Mouse (Mus musculus): ENCODE data around the gene 4930568D16Rik. TPM values are rescaled to one million over a fixed set of nuclear protein-coding genes. Genes with fewer than 3 reads are reported as not detected.

4930568D16Rik gene
- total RNA-seq, 2 experiments from 2014 or later, result not detected

DNA sequence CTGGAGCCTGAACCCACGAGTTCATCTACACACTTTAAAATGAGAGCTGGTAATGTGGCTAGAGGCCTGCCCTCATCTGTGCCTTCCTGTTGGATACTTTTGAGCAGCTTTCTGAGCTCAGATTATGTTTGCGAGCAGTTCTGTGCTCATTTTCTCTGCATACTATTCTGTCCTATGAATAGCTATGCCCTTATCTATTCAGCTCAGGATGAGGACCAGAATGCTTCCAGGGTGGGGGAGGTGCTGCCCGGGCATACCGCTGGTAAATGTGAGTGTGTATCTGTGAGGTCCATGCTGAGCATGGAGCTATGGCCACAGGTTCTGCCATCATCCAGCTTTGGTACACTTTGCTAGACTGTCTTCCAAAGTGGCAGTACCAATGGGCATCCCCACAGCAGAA lies 49.9 kb downstream of the 4930568D16Rik start:
- DNase-seq (ENCODE audit: low spot score in 2 of 2), result no peak

DNA sequence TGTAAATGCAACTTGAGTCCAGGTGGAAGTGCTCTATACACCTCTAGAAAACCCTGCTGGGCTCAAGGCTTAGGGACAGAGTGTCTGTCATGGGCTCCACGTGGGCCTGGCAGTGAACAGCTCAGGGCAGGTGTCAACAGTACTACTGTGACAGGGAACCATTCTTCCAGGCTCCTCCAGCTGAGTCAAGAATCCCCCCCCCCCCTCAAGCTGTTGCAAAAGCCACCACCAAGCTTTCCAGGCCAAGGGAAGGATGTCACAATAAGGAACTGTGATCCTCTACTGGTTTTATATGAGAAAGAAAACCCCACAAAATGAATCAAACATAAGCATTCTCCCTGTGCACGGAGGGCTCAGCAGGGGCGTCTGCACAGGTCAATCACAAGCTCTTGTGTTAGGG lies 53.2 kb downstream of the 4930568D16Rik start:
- intact Hi-C loops (cut with DNase I), result no loop called here

More for the DNA sequence above, 49.9 kb downstream of the 4930568D16Rik start:
- intact Hi-C loops (cut with DNase I), result no loop called here

DNA sequence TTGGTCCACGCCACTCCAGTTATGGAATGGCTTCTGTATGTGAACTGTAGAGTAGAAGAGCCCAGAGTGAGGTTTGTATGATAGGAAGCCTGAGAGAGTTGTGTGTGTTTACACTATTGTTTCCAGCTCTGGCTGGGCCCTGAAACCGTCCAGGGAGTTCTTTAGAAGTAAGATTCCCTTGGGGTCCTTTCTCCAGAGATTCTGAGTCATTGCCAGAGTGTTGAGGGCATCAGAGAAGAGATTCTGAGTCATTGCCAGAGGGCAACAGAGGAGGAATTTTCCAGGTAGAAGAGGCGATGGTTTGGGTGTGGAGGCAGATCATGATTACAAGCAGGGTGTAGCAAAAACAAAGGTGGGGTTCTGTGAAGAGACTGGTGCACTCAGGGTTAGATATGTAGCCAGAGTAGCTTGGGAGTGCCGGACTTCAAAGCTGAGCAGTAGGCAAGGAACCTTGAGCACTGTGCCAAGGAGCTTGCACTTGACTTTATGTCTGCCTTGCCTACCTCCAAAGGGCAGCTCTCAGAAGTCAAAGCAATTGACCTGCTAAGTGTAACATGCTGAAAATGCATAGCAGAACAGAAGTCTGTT lies 57.5 kb downstream of the 4930568D16Rik start:
- DNase-seq (ENCODE audit: low spot score in 2 of 2), result no peak
- intact Hi-C loops (cut with DNase I), result no loop called here

More for the DNA sequence above, 53.2 kb downstream of the 4930568D16Rik start:
- DNase-seq (ENCODE audit: low spot score in 2 of 2), result no peak

DNA sequence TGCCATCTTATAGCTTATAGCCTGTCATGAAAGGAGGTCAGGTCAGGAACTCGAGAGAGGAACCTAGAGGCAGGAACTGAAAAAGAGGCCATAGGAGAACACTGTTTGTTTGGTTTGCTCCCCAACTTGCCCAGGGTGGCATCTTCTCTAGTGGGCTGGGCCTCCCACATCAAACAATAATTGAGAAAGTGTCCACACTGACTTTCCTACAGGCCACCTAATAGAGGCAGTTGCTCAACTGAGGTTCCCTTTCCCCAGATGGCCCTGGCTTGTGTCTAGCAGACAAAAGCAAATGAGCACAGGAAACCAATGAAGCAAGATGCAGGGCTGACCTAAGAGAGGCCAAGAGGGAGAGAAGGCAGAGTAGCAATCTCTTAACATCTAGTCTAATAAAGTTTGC lies 59.4 kb downstream of the 4930568D16Rik start:
- intact Hi-C loops (cut with DNase I), result no loop called here
- DNase-seq (ENCODE audit: low spot score in 2 of 2), result no peak

Other genes starting within 250 kb of the 4930568D16Rik start
- 100 to 1,000 TPM; 235 to 237 TPM for gene Rab14, start 166.6 kb downstream of the 4930568D16Rik start, total RNA-seq (2021)
- 10 to 100 TPM; 63.5 to 75.4 TPM for gene Gsn, start 111.3 kb downstream of the 4930568D16Rik start, total RNA-seq (2021)
- gene Stom, start 30.8 kb downstream of the 4930568D16Rik start, total RNA-seq (2021), result 1 to 10 TPM; 8.3 to 9.1 TPM
- gene 4930402F06Rik, start 29.4 kb upstream of the 4930568D16Rik start, total RNA-seq (2021), result not detected
- 1 to 10 TPM; 2.8 to 3.4 TPM for gene Ggta1, start 95.5 kb upstream of the 4930568D16Rik start, total RNA-seq (2021)
- 100 to 1,000 TPM; 143 to 154 TPM for gene Dab2ip, start 190.5 kb upstream of the 4930568D16Rik start, total RNA-seq (2021)

Data from left cerebral cortex, postnatal 25 days (tissue).